Mouse (Mus musculus): Measurements from ENCODE around the gene Slc37a4.
"Not testable (repeated sequence)": the region's sequence is repeated elsewhere in the genome, so short reads cannot be mapped to it uniquely, and the experiment has no call there.

Slc37a4 gene

DNA sequence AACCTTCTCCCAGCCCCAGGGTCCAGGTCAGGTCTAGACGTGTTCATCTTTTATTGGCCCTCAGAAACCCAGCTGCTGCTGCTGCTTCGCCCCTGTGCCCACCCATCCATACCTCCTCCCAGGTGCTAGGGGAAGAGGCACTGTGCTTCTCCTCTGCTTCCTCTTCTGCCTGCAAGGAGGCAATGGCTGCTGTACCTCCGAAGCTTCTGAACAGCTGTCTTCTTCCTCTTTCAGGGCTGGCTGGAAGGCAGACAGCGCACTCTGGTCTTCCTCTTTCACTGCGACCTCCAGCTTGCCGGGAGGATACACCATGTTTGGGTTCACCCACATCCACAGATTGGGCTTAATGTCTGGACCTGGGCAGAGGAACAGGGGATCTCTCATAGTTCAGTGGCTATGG, 39.1 kb downstream of the Slc37a4 start:
- no peak for DNase-seq (ENCODE audit: low spot score in 2 of 2)

DNA sequence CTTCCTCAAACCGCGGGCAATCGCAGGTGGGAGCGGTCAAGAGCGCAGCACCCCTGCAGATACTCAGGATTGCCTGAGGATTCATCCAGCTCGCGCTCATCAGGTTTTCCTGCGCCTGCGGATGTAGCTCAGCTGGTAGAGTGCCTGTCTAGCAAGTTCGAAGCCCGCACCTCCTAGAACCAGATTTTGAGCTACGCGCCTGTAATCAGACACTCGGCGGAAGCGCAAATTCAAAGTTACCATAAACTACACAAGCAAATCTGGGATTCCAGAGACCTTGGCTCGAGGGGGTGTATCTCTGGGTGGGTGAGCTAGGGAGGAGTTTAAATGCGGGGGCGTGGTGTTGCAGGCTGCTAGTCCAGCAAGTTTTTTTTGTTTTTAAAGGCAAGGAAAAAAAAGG, 44.3 kb downstream of the Slc37a4 start, which contains the start of gene Foxr1:
Gene Foxr1, minus strand, starts transcription at position 176 of the 400 bp plus-strand sequence.
- DNase-seq (ENCODE audit: low spot score in 2 of 2), result no peak

GRCm38 (mm10) chr9:44444402-44445025, 47.9 kb downstream of the Slc37a4 start:
- DNase-seq (ENCODE audit: low spot score in 2 of 2), result not testable (repeated sequence)

DNA sequence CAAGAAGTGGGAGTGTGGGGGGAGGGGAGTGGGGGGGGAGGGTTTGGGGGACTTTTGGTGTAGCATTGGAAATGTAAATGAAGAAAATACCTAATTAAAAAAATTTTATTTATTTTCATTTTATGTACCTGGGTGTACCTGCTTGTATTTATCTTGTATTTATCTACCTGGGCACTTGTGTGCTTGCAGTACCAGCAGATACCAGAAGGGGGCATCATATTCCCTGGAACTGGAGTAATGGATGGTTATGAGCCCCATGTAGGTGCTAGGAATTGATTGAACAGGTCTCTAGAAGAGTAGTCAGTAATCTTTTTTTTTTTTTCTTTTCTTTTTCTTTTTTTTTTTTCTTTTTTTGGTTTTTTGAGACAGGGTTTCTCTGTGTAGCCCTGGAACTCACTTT, 53.7 kb downstream of the Slc37a4 start:
- no peak for DNase-seq (ENCODE audit: low spot score in 2 of 2)
